Mouse (Mus musculus): Measurements from ENCODE around the gene Nrgn. TPM values are rescaled to one million over a fixed set of nuclear protein-coding genes. Genes with fewer than 3 reads are reported as not detected.

Gene Nrgn
- total and polyA plus RNA-seq, 3 experiments: 0.58 to 43.5 TPM; not detected in 1

DNA sequence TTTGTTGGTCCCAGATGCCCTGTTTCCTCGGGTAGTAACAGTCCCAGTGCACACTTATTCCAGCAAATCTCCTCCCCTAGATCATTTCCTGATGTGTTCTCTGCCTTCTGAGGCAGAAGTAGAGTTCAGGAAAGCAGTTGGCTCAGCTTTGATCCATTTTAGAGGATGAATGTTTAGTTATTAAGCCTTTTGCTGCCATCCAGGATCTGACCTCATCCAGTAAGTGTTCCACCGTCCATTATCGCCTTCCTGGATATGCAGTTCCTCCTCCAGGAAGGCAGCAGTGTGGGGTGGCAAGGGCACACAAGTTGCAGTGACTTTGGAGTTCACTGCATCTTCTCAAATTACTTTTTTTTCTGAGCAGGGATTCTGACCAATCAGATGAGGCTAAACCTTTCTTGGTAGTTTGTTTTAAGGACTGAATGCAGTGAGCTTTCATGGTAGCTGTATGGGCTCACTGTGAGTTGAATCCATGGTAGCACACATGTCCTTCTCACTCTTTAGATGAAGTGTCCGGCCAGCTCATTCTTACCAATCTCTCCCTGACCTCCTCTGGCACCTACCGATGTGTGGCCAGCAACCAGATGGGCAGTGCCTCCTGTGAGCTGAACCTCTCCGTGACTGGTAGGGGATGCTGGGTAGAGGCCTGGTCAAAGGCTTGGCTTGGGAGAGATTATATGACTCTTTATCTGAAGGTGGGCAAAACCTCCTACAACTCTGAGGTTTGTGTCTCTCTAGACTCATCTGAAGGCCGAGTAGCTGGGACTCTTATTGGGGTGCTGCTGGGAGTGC is 10.7 kb downstream of the Nrgn start:
- H3K79me2 ChIP-seq (ENCODE audit: control insufficient read depth, insufficient read depth, low read length, poor library complexity): no peaks in the 10 kb centered on the region
- H3K9me3 ChIP-seq (replicated peaks; ENCODE audit: insufficient read depth, low read length): no peaks in the 10 kb centered on the region
- DNase-seq (ENCODE audit: low read depth, low spot score): no peak
- H3K27me3 ChIP-seq (ENCODE audit: control insufficient read depth in 1 of 2, insufficient read depth in 2 of 2, low read length in 2 of 2): no peaks in the 10 kb centered on the region
- H3K4me3 ChIP-seq (ENCODE audit: control insufficient read depth in 1 of 2, insufficient read depth in 1 of 2, low read depth in 2 of 2, low read length in 2 of 2): no peak overlapping the region
- no peak overlapping the region for H3K9ac ChIP-seq (ENCODE audit: control insufficient read depth, low read depth, low read length, poor library complexity, severe bottlenecking)
- no peak for TF ChIP-seq HCFC1 (IDR thresholded peaks at IDR 0.05; ENCODE audit: low read depth, low read length)
- TF ChIP-seq ETS1 (IDR thresholded peaks at IDR 0.05; ENCODE audit: low read depth, low read length): no peak
- no peak for TF ChIP-seq MAFK (IDR thresholded peaks at IDR 0.05; ENCODE audit: borderline replicate concordance, low read depth, low read length)
- no peak for TF ChIP-seq GABPA (IDR thresholded peaks at IDR 0.05; ENCODE audit: low read depth, low read length)
- TF ChIP-seq RAD21 (IDR thresholded peaks at IDR 0.05; ENCODE audit: low read depth, low read length): no peak
- no peaks in the 10 kb centered on the region for H3K4me1 ChIP-seq (ENCODE audit: control insufficient read depth in 1 of 2, insufficient read depth in 2 of 2, low read length in 2 of 2)
- H3K36me3 ChIP-seq (ENCODE audit: control insufficient read depth in 1 of 2, insufficient read depth in 2 of 2, low read length in 2 of 2): no peaks in the 10 kb centered on the region
- no peak overlapping the region for H3K27ac ChIP-seq (ENCODE audit: control insufficient read depth, low read depth, low read length)

DNA sequence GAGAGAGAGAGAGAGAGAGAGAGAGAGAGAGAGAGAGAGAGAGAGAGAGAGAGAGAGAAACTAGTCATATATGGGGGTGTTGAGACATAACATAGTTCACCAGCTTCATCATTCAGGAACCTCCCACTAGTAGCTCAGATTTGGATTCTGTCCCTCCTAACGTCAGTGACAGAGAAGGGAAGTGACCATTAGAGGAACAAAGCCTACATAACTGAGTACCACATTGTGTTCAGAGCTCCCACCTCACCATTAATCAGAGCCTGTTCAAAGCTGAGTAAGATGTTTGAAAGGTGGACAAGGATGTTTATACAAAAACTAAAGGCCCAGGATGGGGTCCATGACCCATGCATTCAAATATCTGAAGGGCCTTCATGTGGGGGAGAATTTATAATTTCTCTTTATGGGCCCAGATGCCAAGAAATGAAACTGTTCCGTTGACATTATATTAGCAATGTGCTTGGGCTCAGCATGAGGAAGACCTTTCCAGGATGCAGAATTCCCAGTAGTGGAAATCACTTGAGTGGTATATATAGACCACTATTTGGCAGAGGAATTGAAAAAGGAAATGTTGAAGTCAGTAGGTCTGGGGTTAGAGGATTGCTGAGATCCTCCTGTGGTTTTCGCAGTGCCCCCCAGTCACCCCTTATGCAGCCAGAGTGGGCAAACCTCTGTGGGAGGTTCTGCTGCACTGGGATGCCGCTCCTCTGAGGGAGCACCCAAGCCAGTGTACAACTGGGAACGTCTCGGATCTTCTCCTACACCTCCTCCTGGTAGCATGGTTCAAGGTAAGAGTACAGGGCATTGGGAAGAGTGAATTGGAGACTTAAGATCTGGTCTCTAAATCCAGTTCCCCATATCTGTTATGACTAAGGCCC is 11.8 kb downstream of the Nrgn start:
- H3K79me2 ChIP-seq (ENCODE audit: control insufficient read depth, insufficient read depth, low read length, poor library complexity): no peaks in the 10 kb centered on the region
- no peaks in the 10 kb centered on the region for H3K36me3 ChIP-seq (ENCODE audit: control insufficient read depth in 1 of 2, insufficient read depth in 2 of 2, low read length in 2 of 2)
- no peaks in the 10 kb centered on the region; a peak in 1 of 4 replicates for H3K27me3 ChIP-seq (ENCODE audit: control insufficient read depth in 1 of 2, insufficient read depth in 2 of 2, low read length in 2 of 2)
- no peak overlapping the region for H3K4me3 ChIP-seq (ENCODE audit: control insufficient read depth in 1 of 2, insufficient read depth in 1 of 2, low read depth in 2 of 2, low read length in 2 of 2)
- H3K9ac ChIP-seq (ENCODE audit: control insufficient read depth, low read depth, low read length, poor library complexity, severe bottlenecking): no peak overlapping the region
- DNase-seq (ENCODE audit: low read depth, low spot score): no peak
- H3K9me3 ChIP-seq (replicated peaks; ENCODE audit: insufficient read depth, low read length): no peaks in the 10 kb centered on the region
- no peaks in the 10 kb centered on the region for H3K4me1 ChIP-seq (ENCODE audit: control insufficient read depth in 1 of 2, insufficient read depth in 2 of 2, low read length in 2 of 2)
- no peak overlapping the region for H3K27ac ChIP-seq (ENCODE audit: control insufficient read depth, low read depth, low read length)
- TF ChIP-seq TCF12 (IDR thresholded peaks at IDR 0.05; ENCODE audit: low read depth, low read length): no peak
- TF ChIP-seq CHD2 (IDR thresholded peaks at IDR 0.05; ENCODE audit: low read length): no peak
- TF ChIP-seq NRF1 (IDR thresholded peaks at IDR 0.05; ENCODE audit: insufficient read depth, low read depth, low read length, poor library complexity, severe bottlenecking): no peak
- no peak for TF ChIP-seq MXI1 (IDR thresholded peaks at IDR 0.05; ENCODE audit: low read depth, low read length)
- no peak for TF ChIP-seq SIN3A (IDR thresholded peaks at IDR 0.05; ENCODE audit: low read length)
- no peak for TF ChIP-seq E2F4 (IDR thresholded peaks at IDR 0.05; ENCODE audit: borderline replicate concordance, low read depth, low read length)
- no peak for TF ChIP-seq MYC (IDR thresholded peaks at IDR 0.05; ENCODE audit: low read depth, low read length)
- TF ChIP-seq RAD21 (IDR thresholded peaks at IDR 0.05; ENCODE audit: low read depth, low read length): no peak
